Mouse (Mus musculus): ENCODE measurements around the gene Ctdsp1. TPM values are rescaled to one million over a fixed set of nuclear protein-coding genes. Genes with fewer than 3 reads are reported as not detected.

Ctdsp1 gene
- total and polyA plus RNA-seq, 3 experiments = 64.6 to 272 (median 154) TPM

DNA sequence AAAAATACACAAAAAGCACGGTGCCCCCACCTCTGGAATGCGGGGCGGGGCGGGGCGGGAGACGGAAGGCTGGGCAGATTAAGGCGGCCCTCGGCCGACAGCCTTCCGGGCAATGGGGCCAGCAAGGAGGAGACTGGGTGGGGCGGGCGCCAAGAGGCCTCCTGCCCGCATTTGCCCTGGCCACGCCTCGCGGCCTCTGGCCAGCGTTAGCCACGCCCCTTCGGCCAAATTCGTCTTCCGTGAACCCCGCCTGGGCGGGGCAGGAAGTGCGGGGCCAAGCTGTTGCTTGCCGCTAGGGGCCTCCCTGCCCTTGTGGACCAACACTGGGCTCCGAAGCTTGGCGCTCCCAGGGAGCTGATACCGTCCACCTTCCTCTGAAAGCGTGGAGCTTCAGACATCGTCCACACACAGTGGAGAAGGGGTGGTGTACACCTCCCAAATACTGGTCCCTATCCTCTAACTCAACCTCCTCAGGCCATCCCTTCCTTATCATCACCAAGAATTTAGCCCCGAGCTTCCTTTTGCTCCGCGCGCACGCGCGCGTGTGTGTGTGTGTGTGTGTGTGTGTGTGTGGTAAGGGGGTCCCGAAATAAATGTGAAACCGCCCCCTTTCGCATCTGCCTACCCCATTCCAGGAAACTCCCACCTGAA is 6.1 kb downstream of the Ctdsp1 start:
- ATAC-seq (ENCODE audit: extremely low read depth, insufficient number of reproducible peaks, low FRiP score, poor library complexity, severe bottlenecking) = peak; percentile 77
- peaks cover 81% of the 10 kb centered on the region for H3K4me1 ChIP-seq (ENCODE audit: insufficient read depth, low read depth, low read length)

DNA sequence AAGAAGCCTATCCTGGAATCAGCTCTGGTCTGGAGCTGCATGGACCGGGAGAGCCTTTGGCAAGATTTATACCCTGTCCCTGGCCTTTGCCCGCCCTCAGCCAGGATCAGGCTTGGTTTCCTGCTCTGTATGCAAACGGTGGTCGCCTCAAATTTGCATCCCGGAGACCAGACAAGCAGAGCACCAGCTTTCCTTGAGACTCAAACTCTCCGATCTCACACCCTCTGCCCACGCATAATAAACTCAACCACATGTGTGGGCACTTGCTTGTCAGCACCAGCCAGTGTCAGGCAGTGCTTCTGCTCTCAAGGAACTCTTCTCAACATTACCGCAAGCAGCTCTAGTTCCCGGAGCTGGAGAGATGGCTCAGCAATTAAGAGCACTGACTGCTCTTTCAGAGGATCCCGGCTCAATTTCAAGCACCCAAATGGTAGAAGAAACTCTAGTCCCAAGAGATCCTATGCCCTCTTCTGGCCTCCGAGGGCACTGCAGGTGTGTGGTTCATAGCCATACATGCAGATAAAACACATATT is 6.7 kb downstream of the Ctdsp1 start:
- H3K9me3 ChIP-seq (replicated peaks) = peaks cover 2% of the 10 kb centered on the region; the same call in 1 of the 2 replicates
- no peak for ATAC-seq (ENCODE audit: extremely low read depth, insufficient number of reproducible peaks, low FRiP score, poor library complexity, severe bottlenecking)
- H3K36me3 ChIP-seq (replicated peaks) = peaks cover 27% of the 10 kb centered on the region
- peaks cover 78% of the 10 kb centered on the region for H3K4me1 ChIP-seq (ENCODE audit: insufficient read depth, low read depth, low read length)
- H3K27me3 ChIP-seq (ENCODE audit: insufficient read depth, low read length) = no peaks in the 10 kb centered on the region
- TF ChIP-seq GATA1 (IDR thresholded peaks at IDR 0.05; ENCODE audit: borderline replicate concordance, low read length) (no peak), POLR2AphosphoS5 (IDR thresholded peaks at IDR 0.05; ENCODE audit: insufficient replicate concordance, low read depth, low read length) (peak; percentile 1; the same call in 1 of the 2 replicates), CTCF (IDR thresholded peaks at IDR 0.05; ENCODE audit: low read depth, low read length) (peak; percentile 46; the same call in 1 of the 2 replicates), TAL1 (conservative IDR thresholded peaks at IDR 0.05; ENCODE audit: low read depth, low read length) (no peak), GATA2 (IDR thresholded peaks at IDR 0.05; ENCODE audit: borderline replicate concordance, low read depth, low read length) (no peak)
- DNase-seq (ENCODE audit: low spot score) = no peak
- peak overlapping the region; percentile 69 for H3K4me3 ChIP-seq (ENCODE audit: low read depth, low read length)

More for the DNA sequence above, 6.1 kb downstream of the Ctdsp1 start:
- Histone ChIP-seq H3K9me3 (replicated peaks) (peaks cover 2% of the 10 kb centered on the region; the same call in 1 of the 2 replicates), H3K36me3 (replicated peaks) (peaks cover 30% of the 10 kb centered on the region), H3K4me3 (ENCODE audit: low read depth, low read length) (peak overlapping the region; percentile 69), H3K27me3 (ENCODE audit: insufficient read depth, low read length) (no peaks in the 10 kb centered on the region)
- peak; percentile 80 for DNase-seq (ENCODE audit: low spot score)
- TF ChIP-seq POLR2AphosphoS5 (IDR thresholded peaks at IDR 0.05; ENCODE audit: insufficient replicate concordance, low read depth, low read length) (peak; percentile 92), TAL1 (conservative IDR thresholded peaks at IDR 0.05; ENCODE audit: low read depth, low read length) (no peak), CTCF (IDR thresholded peaks at IDR 0.05; ENCODE audit: low read depth, low read length) (peak; percentile 41; the same call in 1 of the 2 replicates), GATA2 (IDR thresholded peaks at IDR 0.05; ENCODE audit: borderline replicate concordance, low read depth, low read length) (no peak), GATA1 (IDR thresholded peaks at IDR 0.05; ENCODE audit: borderline replicate concordance, low read length) (no peak)

DNA sequence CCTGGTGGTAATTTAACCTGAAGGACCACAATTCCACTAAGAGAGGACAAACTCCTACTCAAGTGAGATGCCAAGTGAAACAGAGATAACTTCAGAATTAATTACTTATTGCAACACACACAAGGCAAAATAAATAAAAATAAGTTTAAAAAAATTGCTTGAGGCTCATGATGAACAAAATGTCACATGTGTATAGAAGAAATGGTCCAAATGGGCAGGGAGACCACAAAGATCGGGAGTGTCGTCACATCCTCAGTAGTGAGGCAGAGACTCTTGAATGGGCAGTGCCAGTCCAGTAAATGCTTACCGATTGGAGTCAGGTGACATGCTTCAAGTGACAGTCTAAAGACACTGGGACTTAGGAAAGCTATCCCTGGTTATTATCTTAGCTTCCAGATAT is 9.2 kb downstream of the Ctdsp1 start:
- no peak overlapping the region for H3K4me3 ChIP-seq (ENCODE audit: low read depth, low read length)
- no peak for DNase-seq (ENCODE audit: low spot score)
- H3K4me1 ChIP-seq (ENCODE audit: insufficient read depth, low read depth, low read length) = peaks cover 63% of the 10 kb centered on the region
- H3K36me3 ChIP-seq (replicated peaks) = peaks cover 2% of the 10 kb centered on the region
- TF ChIP-seq GATA2 (IDR thresholded peaks at IDR 0.05; ENCODE audit: borderline replicate concordance, low read depth, low read length) (no peak), POLR2AphosphoS5 (IDR thresholded peaks at IDR 0.05; ENCODE audit: insufficient replicate concordance, low read depth, low read length) (no peak), TAL1 (conservative IDR thresholded peaks at IDR 0.05; ENCODE audit: low read depth, low read length) (no peak), GATA1 (IDR thresholded peaks at IDR 0.05; ENCODE audit: borderline replicate concordance, low read length) (no peak), CTCF (IDR thresholded peaks at IDR 0.05; ENCODE audit: low read depth, low read length) (no peak)
- no peaks in the 10 kb centered on the region; the same call in 1 of the 2 replicates for H3K27me3 ChIP-seq (ENCODE audit: insufficient read depth, low read length)
- ATAC-seq (ENCODE audit: extremely low read depth, insufficient number of reproducible peaks, low FRiP score, poor library complexity, severe bottlenecking) = no peak
- peaks cover 2% of the 10 kb centered on the region; the same call in 1 of the 2 replicates for H3K9me3 ChIP-seq (replicated peaks)

DNA sequence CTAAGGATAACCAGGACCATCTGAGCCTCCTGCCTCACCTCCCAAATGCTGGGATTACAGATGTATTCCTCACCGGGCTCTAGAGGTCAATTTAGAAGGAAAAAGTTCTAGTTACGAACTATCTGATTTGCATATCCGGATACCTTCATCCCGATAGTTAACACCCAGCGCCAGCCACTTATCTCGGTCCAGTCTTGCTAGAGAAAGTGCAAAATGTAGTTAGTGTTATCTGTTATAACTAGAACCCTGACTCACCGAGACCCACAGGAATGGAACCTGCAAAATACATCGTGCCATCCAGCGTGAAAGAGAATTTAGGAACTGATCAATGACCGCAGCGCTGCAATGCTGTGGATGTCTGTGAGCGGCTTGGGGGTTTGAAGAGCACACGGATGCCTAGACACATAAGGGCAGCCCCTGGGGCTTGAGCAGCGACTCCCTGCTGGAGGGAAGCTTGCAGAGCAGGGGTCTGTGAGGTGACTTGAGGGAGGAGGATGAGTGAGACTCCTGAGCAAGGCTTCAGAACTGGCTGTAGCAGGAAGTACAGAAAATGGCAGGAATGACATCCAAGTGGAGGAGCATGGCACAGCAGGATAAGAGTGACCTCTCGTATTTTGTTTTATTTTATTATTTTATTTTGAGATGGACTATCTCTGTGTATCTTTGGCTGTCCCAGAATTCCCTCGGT is 9.8 kb downstream of the Ctdsp1 start:
- no peaks in the 10 kb centered on the region for H3K36me3 ChIP-seq (replicated peaks)
- peaks cover 65% of the 10 kb centered on the region for H3K4me1 ChIP-seq (ENCODE audit: insufficient read depth, low read depth, low read length)
- DNase-seq (ENCODE audit: low spot score) (no peak), ATAC-seq (ENCODE audit: extremely low read depth, insufficient number of reproducible peaks, low FRiP score, poor library complexity, severe bottlenecking) (no peak)
- 0 out of 2 replicates have a peak, but pooled peaks cover 2% of the 10 kb centered on the region for H3K9me3 ChIP-seq (replicated peaks)
- H3K27me3 ChIP-seq (ENCODE audit: insufficient read depth, low read length) = no peaks in the 10 kb centered on the region; the same call in 1 of the 2 replicates
- no peak for TF ChIP-seq GATA1 (IDR thresholded peaks at IDR 0.05; ENCODE audit: borderline replicate concordance, low read length)
- TF ChIP-seq POLR2AphosphoS5 (IDR thresholded peaks at IDR 0.05; ENCODE audit: insufficient replicate concordance, low read depth, low read length) = no peak
- no peak for TF ChIP-seq TAL1 (conservative IDR thresholded peaks at IDR 0.05; ENCODE audit: low read depth, low read length)
- TF ChIP-seq CTCF (IDR thresholded peaks at IDR 0.05; ENCODE audit: low read depth, low read length) = no peak
- no peak for TF ChIP-seq GATA2 (IDR thresholded peaks at IDR 0.05; ENCODE audit: borderline replicate concordance, low read depth, low read length)
- peak overlapping the region; percentile 15; the same call in 1 of the 2 replicates for H3K4me3 ChIP-seq (ENCODE audit: low read depth, low read length)

DNA sequence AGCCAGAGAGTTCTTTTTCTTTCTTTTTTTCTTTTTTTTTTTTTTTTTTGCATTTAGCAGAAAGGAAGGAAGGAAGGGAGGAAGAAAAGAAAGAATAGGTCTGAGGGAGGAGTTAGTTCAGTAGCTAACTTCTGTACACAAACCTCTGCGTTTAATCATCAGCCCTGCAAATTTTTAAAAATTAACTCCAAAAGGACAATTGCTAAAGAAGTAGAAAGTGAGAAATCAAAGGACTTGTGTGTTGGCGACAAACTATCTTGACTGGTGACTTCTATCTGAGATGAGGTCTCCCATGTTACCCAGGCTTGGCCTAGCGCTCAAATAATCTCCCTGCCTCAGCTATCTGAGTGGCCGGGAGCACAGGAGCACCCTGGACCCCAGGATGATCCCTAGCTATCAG is 12.9 kb downstream of the Ctdsp1 start:
- Histone ChIP-seq H3K36me3 (replicated peaks) (no peaks in the 10 kb centered on the region), H3K4me3 (ENCODE audit: low read depth, low read length) (no peak overlapping the region), H3K27me3 (ENCODE audit: insufficient read depth, low read length) (peaks cover 6% of the 10 kb centered on the region; the same call in 1 of the 2 replicates), H3K9me3 (replicated peaks) (no peaks in the 10 kb centered on the region), H3K4me1 (ENCODE audit: insufficient read depth, low read depth, low read length) (peaks cover 62% of the 10 kb centered on the region)
- ATAC-seq (ENCODE audit: extremely low read depth, insufficient number of reproducible peaks, low FRiP score, poor library complexity, severe bottlenecking) (no peak), DNase-seq (ENCODE audit: low spot score) (no peak)
- TF ChIP-seq POLR2AphosphoS5 (IDR thresholded peaks at IDR 0.05; ENCODE audit: insufficient replicate concordance, low read depth, low read length) (no peak), GATA2 (IDR thresholded peaks at IDR 0.05; ENCODE audit: borderline replicate concordance, low read depth, low read length) (no peak), TAL1 (conservative IDR thresholded peaks at IDR 0.05; ENCODE audit: low read depth, low read length) (no peak), CTCF (IDR thresholded peaks at IDR 0.05; ENCODE audit: low read depth, low read length) (no peak), GATA1 (IDR thresholded peaks at IDR 0.05; ENCODE audit: borderline replicate concordance, low read length) (no peak)
